Mouse (Mus musculus) heart, postnatal 0 days (tissue): ENCODE data around the gene Ddx3y.

Experiments used
- CTCF ChIP-seq: IDR thresholded peaks from 2 replicates; pipeline ENCODE4 v1.5.1; 2016; ENCODE audit warnings: antibody characterized with exemption, control low read depth, low read depth
- EP300 ChIP-seq: IDR thresholded peaks from 2 replicates; pipeline ENCODE4 v1.6.1; 2016; ENCODE audit warnings: antibody characterized with exemption, low read depth

DNA sequence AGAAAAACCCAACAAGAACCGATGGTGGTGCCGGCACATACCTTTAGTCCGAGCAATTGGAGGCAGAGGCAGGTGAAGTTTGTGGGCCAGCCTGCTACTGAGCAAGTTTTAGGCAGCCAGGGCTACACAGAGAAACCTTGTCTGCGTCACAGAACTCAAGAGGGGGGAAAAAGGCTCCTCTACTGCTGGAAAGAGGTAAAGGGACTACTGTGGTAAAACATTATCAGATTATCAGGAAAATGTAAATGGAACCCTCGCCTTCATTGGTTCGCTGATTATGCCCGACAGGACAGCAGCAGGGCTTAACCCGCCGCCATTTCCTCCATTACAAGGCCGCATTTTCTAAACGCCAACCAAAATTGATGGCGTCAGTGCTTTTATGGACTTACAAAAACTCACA lies 694 bp downstream of the Ddx3y start:
- no peak for TF ChIP-seq EP300
- no peak for TF ChIP-seq CTCF
